Mouse (Mus musculus): ENCODE measurements at regions not wholly inside any gene's neighbourhood (a gene's known extent, or its start where the extent isn't known, plus 50 kb on each side); places are given as distances from the start of the nearest gene placed in this dataset.

DNA sequence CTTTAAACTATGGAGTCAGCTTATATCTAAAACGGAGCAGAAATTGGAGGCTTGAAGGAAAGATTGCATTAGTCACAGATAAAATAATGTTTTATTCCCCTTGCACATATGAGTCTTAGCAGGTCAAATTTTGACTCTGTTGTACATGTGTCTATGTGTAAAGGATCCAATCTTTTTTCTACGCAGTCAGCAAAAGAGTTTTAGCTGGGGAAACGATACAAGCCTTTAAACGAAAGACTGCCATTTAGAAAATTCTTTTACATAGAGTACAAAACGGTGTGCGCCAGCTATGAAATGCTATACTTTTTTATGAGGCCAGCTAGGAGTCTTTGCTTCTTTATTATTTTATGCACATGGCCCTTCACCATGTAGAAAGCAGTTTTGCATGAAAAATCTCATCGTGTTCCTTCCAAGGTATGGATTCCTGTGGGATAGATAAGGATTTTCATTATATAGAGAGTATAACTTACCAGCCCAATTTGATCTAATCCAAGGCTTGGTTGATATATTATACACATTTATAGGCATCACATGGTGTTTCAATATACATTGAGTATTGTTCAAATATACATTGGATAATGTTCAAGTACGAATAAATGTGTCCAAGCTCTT is 116.0 kb upstream of the Thumpd2 start:
- no peak for DNase-seq (ENCODE audit: low read depth, low spot score)

DNA sequence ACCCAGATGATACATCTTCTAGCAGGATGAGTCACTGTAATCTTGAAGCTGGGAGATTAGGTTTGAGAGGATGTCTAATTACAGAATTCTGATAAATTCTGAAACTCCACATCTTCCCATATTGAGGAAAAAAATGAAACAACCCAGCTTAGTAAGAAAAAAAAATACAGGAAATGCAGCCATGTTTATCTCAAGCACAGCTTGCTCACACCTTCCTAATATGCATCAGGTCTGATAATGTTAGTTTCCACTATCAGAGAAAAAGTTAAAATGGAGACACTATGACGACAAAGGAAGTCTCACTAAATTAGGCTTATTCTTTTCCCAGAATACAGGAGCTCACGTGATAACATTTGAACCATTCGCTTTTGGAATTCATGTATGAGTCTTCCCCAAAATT is 111.4 kb upstream of the Thumpd2 start:
- DNase-seq (ENCODE audit: low read depth, low spot score): no peak

DNA sequence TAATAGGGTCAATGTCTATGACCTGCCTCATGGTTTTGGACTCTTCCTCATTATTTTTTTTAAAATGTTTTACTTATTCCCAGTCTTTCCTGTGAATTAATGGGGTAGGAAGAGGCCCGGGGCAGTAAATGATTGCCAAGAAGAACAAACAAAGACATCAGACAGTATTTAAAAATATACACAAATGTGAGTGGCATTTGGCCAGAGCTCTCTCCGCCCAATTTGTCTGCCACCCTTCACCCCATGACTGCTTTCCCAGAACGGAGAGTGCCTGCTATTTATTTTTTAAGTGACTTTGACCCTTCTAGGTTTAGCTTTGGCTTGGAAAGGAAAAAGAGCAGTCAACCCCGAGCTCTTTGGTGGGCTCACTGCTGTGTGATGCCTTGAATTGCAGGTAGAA is 111.0 kb upstream of the Thumpd2 start:
- no peak for DNase-seq (ENCODE audit: low read depth, low spot score)

DNA sequence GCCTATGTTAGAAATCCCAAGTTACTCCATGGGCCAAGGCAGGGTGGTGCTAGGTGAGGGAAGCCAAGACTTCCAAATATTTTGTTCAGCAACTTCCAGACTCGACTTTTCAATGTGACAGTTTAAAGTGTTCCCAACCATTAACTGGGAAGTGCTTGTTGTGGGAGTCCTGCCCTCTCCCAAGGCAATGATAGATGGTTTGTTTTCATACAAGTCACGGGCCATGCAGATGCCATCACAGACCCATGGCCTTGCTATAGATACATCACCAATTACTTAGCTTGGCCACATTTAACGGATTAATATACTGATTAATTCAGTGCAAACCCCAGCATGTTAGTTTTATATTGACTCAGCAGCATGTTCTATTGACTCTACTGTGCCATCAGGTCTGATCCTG is 108.1 kb upstream of the Thumpd2 start:
- no peak for DNase-seq (ENCODE audit: low read depth, low spot score)

DNA sequence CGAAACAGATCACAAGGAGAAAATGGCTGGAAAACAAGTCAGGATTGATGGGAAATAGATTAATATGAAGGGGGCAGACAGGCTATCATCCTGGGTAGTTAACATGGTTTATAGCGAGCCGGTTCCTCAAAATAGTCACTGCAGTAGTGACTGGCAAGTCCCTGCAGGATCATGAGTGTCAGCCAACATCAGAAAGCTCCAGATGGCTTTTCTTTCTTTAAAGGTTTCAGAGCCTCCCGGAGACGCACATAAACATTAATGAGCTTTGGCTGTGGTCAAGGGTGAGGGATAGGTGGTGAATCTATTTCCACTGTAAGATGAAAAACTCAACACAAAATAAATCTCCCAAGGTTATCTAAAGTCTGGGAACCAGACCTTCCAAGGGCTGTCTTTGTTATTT is 104.2 kb upstream of the Thumpd2 start:
- no peak for DNase-seq (ENCODE audit: low read depth, low spot score)

DNA sequence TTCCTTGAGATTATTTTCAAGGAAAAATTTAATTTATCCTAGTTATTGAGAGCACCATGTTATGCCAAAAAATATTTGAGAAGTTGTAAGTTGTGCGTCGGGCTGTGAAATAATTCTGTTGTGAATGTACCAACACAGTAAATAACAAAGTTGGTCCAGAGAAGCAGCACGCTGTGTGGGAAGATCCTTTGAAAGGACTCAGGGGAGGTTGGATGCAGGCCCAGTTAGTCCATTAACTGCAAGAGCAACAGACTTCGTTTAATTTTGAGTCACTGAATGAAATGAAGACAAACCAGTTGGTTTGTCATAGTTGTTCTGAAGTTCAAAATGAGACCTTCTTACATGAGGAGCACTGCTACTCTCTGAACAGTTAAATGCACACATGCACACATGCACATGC is 85.8 kb upstream of the Thumpd2 start:
- no peak for DNase-seq (ENCODE audit: low read depth, low spot score)

DNA sequence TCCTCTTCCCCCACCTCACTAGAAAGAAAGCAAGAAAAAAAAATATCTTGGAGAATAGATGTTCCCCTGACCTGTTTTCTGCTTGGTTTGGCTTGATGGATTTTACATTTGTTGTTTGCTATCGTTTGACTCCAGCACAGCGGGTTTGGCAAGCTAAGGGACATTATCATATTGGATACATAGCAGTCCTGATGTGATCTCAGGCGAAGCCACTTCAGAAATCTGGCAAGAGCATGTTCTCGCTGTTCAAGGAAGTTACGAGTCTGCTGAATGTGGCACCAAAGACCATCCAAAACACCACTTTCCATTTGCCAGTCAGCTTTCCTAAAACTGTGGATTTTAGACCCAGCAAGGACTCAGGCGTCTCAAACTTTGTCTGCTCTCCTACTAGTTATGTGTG is 69.8 kb upstream of the Thumpd2 start:
- no peak for DNase-seq (ENCODE audit: low read depth, low spot score)

DNA sequence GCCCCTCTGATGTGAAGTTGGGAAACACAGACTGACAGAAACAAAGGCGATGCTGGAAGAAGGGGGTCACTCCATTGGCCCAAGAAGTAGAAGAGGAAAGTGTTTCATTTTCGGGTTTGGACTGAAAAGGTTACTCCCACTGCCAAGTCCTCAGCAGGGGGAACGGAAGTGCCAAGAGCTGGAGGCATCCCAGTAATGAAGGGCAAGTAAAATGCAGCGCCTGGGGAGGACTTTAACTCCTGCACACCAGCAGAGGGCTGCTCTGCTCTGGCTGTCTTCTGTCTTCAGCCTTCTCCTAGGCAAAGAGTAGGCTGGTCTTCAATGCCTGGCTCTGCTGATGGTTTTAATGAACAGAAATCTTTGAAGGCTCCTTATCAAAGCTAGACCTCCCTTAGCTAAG is 68.3 kb upstream of the Thumpd2 start:
- DNase-seq (ENCODE audit: low read depth, low spot score): no peak

Measured in CD4-positive, CD25-positive, alpha-beta regulatory T cell, adult 2 months (primary cell).